Mouse (Mus musculus) heart, adult 2 months (tissue): ENCODE data around the gene Phactr2. TPM values are rescaled to one million over a fixed set of nuclear protein-coding genes. Genes with fewer than 3 reads are reported as not detected.

Experiments used
- DNase-seq, 2 experiments: peaks; one replicate each; pipeline ENCODE4 v3.0.0; 2021
- H3K27ac ChIP-seq: fragments of 200-600 bp; 2 replicates; pipeline ENCODE4 v1.8.1; 2022
- H3K27me3 ChIP-seq: fragments of 200-500 bp; 2 replicates; pipeline ENCODE4 v1.6.1; 2012; ENCODE audit warnings: mild to moderate bottlenecking, low read length, inconsistent platforms, mixed read lengths; ENCODE audit not compliant: control insufficient read depth, insufficient read depth
- H3K36me3 ChIP-seq: fragments of 200-500 bp; 2 replicates; pipeline ENCODE4 v1.6.1; 2012; ENCODE audit warnings: low read length, inconsistent platforms; ENCODE audit not compliant: control insufficient read depth, insufficient read depth
- H3K4me1 ChIP-seq: fragments of 200-500 bp; 2 replicates; pipeline ENCODE4 v1.6.1; 2011; ENCODE audit warnings: low read length; ENCODE audit not compliant: control insufficient read depth, insufficient read depth
- H3K4me3 ChIP-seq: fragments of 200-600 bp; 2 replicates; pipeline ENCODE4 v1.8.1; 2022
- H3K79me2 ChIP-seq: fragments of 200-500 bp; replicated peaks from 2 replicates; pipeline ENCODE4 v1.6.1; 2012; ENCODE audit warnings: mild to moderate bottlenecking, inconsistent platforms, low read length, moderate library complexity, mixed read lengths; ENCODE audit not compliant: control insufficient read depth, insufficient read depth
- H3K9ac ChIP-seq: fragments of 200-500 bp; 2 replicates; pipeline ENCODE4 v1.6.1; 2012; ENCODE audit warnings: low read depth, mild to moderate bottlenecking, control low read depth, inconsistent platforms, low read length, mixed read lengths
- CTCF ChIP-seq: fragments of 200-600 bp; IDR thresholded peaks from 2 replicates; pipeline ENCODE4 v1.8.1; 2022; ENCODE audit warnings: antibody characterized with exemption, mild to moderate bottlenecking, moderate library complexity
- EP300 ChIP-seq: fragments of 200-500 bp; IDR thresholded peaks from 2 replicates; pipeline ENCODE4 v1.6.1; 2011; ENCODE audit warnings: low read depth, low read length, control low read depth; ENCODE audit not compliant: insufficient read depth
- POLR2A ChIP-seq: fragments of 200-500 bp; IDR thresholded peaks from 2 replicates; pipeline ENCODE4 v1.6.1; 2011; ENCODE audit warnings: mild to moderate bottlenecking, low read depth, low read length, control low read depth; ENCODE audit not compliant: insufficient read depth
- WGBS: fragments of 180-500 bp; shearing (Covaris S2); methylation state at CpG from one replicate; pipeline ENCODE4 v1.1.7; 2018; 5-methylcytosine and 5-hydroxymethylcytosine counted together
- intact Hi-C: fragments of 180-260 bp; cut with DNase I; formaldehyde crosslinking; loops from one replicate; pipeline ENCODE4 v1.15.1; 2025
- polyA plus RNA-seq: library from polyadenylated mRNA; depleted of rRNA; stranded (reverse); fragments of >200 nt; gene quantifications from 2 replicates; pipeline ENCODE4 v1.2.3, GENCODE M21; 2012
- total RNA-seq, 2 experiments: library from RNA; stranded (reverse); gene quantifications; 2 replicates each; pipeline ENCODE4 v1.2.3; 2021

Phactr2 gene
- total and polyA plus RNA-seq, 3 experiments, result 15.2 to 49.3 (median 47.7) TPM

- Histone ChIP-seq H3K27ac (no peak overlapping the region), H3K4me1 (no peaks in the 10 kb centered on the region), H3K36me3 (no peaks in the 10 kb centered on the region), H3K9ac (no peak overlapping the region), H3K4me3 (no peak overlapping the region), H3K27me3 (no peaks in the 10 kb centered on the region), H3K79me2 (no peaks in the 10 kb centered on the region)
- no peak for DNase-seq
- TF ChIP-seq CTCF (no peak), EP300 (no peak), POLR2A (no peak)
- intact Hi-C loops, result no loop called here
- WGBS, result 89% methylated on average over 10 of the region's 10 CpGs
Measured at GRCm38 (mm10) chr10:13424015-13424414, 50.2 kb downstream of the Phactr2 start.

GRCm38 (mm10) chr10:13422121-13422520, 52.1 kb downstream of the Phactr2 start:
- no peak overlapping the region for H3K27ac ChIP-seq
- no peak for TF ChIP-seq POLR2A
- no peak for TF ChIP-seq CTCF
- TF ChIP-seq EP300, result no peak
- DNase-seq, result no peak
- H3K27me3 ChIP-seq, result no peaks in the 10 kb centered on the region
- H3K36me3 ChIP-seq, result no peaks in the 10 kb centered on the region
- no peak overlapping the region for H3K4me3 ChIP-seq
- WGBS, result 64% methylated on average over 9 of the region's 9 CpGs
- no peaks in the 10 kb centered on the region for H3K4me1 ChIP-seq
- intact Hi-C loops, result no loop called here
- no peaks in the 10 kb centered on the region for H3K79me2 ChIP-seq
- no peak overlapping the region for H3K9ac ChIP-seq

GRCm38 (mm10) chr10:13419246-13419645, 55.0 kb downstream of the Phactr2 start:
- intact Hi-C loops, result no loop called here
- H3K9ac ChIP-seq, result no peak overlapping the region
- H3K4me1 ChIP-seq, result no peaks in the 10 kb centered on the region
- no peaks in the 10 kb centered on the region for H3K27me3 ChIP-seq
- H3K36me3 ChIP-seq, result no peaks in the 10 kb centered on the region
- no peak for TF ChIP-seq EP300
- TF ChIP-seq CTCF, result no peak
- no peak for TF ChIP-seq POLR2A
- H3K27ac ChIP-seq, result no peak overlapping the region
- no peak for DNase-seq
- WGBS, result 62% methylated on average over 4 of the region's 4 CpGs
- no peak overlapping the region for H3K4me3 ChIP-seq
- no peaks in the 10 kb centered on the region for H3K79me2 ChIP-seq

DNA sequence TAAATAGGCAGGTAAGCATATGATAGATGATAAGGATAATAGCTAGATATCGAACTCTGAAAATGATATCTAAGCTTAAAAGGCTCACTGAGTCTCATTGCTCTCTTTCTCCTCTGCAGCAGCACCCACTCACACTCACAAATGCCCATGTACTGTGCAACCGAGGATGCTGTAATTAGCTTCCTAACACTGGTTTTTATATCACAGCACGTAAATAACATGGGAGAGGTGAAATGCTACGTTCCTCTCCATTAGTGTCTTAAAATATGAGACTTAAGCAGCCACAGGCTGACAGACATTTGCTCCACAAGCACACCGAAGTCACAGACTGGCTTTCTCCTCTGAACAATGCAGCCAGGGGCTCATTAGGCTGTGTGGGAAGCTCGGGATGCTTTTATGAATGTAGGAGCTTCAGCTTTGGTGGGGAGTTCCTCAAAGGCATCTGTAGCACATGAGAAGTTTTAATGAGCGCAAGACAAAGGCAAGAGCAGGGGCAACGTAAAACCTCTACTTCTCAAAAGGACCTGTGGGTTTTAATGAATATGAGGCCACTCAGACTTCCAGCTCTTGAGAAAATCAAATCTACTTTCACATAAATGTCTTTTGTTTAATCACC, 58.6 kb downstream of the Phactr2 start:
- no peak for DNase-seq
- H3K27ac ChIP-seq, result no peak overlapping the region
- no peak overlapping the region for H3K9ac ChIP-seq
- no peaks in the 10 kb centered on the region for H3K79me2 ChIP-seq
- intact Hi-C loops, result no loop called here
- no peaks in the 10 kb centered on the region for H3K4me1 ChIP-seq
- H3K36me3 ChIP-seq, result no peaks in the 10 kb centered on the region
- 82% methylated on average over 8 of the region's 8 CpGs for whole genome bisulfite sequencing
- TF ChIP-seq EP300, result no peak
- TF ChIP-seq CTCF, result no peak
- TF ChIP-seq POLR2A, result no peak
- no peaks in the 10 kb centered on the region for H3K27me3 ChIP-seq
- no peak overlapping the region for H3K4me3 ChIP-seq

- H3K79me2 ChIP-seq, result no peaks in the 10 kb centered on the region
- H3K9ac ChIP-seq, result no peak overlapping the region
- 44% methylated on average over 19 of the region's 19 CpGs for WGBS
- H3K27ac ChIP-seq, result peak overlapping the region; percentile 61
- peak; percentile 67 to 85 for DNase-seq
- no peaks in the 10 kb centered on the region for H3K4me1 ChIP-seq
- TF ChIP-seq POLR2A (no peak), CTCF (no peak), EP300 (no peak; the same call in 1 of the 2 replicates)
- no peaks in the 10 kb centered on the region for H3K27me3 ChIP-seq
- no peaks in the 10 kb centered on the region for H3K36me3 ChIP-seq
- intact Hi-C loops, result no loop called here
- no peak overlapping the region for H3K4me3 ChIP-seq
Measured at GRCm38 (mm10) chr10:13412202-13412923, 61.8 kb downstream of the Phactr2 start.

GRCm38 (mm10) chr10:13411056-13411455, 63.2 kb downstream of the Phactr2 start:
- WGBS, result 76% methylated on average over 3 of the region's 3 CpGs
- TF ChIP-seq EP300, result no peak
- TF ChIP-seq POLR2A, result no peak
- TF ChIP-seq CTCF, result no peak
- intact Hi-C loops, result no loop called here
- no peak overlapping the region for H3K4me3 ChIP-seq
- H3K36me3 ChIP-seq, result no peaks in the 10 kb centered on the region
- H3K79me2 ChIP-seq, result no peaks in the 10 kb centered on the region
- H3K9ac ChIP-seq, result no peak overlapping the region
- H3K27me3 ChIP-seq, result no peaks in the 10 kb centered on the region
- no peaks in the 10 kb centered on the region for H3K4me1 ChIP-seq
- H3K27ac ChIP-seq, result no peak overlapping the region
- no peak for DNase-seq
